Mouse (Mus musculus): Measurements from ENCODE around the gene Cnksr3. TPM values are rescaled to one million over a fixed set of nuclear protein-coding genes. Genes with fewer than 3 reads are reported as not detected.

The Cnksr3 gene
- polyA plus RNA-seq, 1 experiment from 2014 or later, result 6.8 TPM

DNA sequence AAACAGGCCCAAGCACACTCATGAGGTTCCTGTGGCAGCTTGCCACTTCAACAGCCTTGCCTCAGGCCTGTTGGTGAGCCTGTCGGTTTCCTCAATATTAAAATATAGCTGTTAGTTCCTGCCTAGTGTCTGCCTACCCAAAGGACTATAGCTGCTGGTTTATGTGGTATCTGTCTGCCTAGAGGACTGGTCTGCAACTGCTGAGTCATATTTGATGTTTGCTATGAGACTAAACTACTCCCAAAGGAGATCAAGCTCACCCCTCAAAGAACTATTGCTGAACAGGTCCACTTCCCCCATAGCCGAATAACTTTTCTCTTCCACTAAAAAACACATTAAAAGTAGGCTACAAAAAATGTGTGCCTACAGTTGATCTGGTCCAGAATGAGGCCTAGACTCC lies 137.8 kb downstream of the Cnksr3 start:
- H3K4me2 ChIP-seq (replicated peaks; ENCODE audit: low read depth), result no peak overlapping the region
- ATAC-seq, result no peak
- no peak for TF ChIP-seq CTCF (IDR thresholded peaks at IDR 0.05; ENCODE audit: low read depth)
- H3K27ac ChIP-seq (ENCODE audit: low read depth, low read length), result no peak overlapping the region
- no peaks in the 10 kb centered on the region for H3K9me3 ChIP-seq (ENCODE audit: control insufficient read depth)
- H3K27me3 ChIP-seq (replicated peaks; ENCODE audit: control insufficient read depth, insufficient read depth, low read length), result no peaks in the 10 kb centered on the region
- no peak overlapping the region for H3K9ac ChIP-seq (ENCODE audit: low read depth, low read length)
- no peak overlapping the region for H3K4me3 ChIP-seq (ENCODE audit: low read depth, low read length)
- WGBS, result 89% methylated on average over 2 of the region's 2 CpGs
- no peaks in the 10 kb centered on the region for H3K4me1 ChIP-seq (replicated peaks; ENCODE audit: control insufficient read depth, insufficient read depth, low read length)
- no peaks in the 10 kb centered on the region for H3K36me3 ChIP-seq (ENCODE audit: control insufficient read depth, insufficient read depth)

GRCm38 (mm10) chr10:7070924-7071323 lies 141.1 kb downstream of the Cnksr3 start:
- H3K36me3 ChIP-seq (ENCODE audit: control insufficient read depth, insufficient read depth), result no peaks in the 10 kb centered on the region
- no peaks in the 10 kb centered on the region for H3K4me1 ChIP-seq (replicated peaks; ENCODE audit: control insufficient read depth, insufficient read depth, low read length)
- WGBS, result 67% methylated on average over 5 of the region's 5 CpGs
- no peak for ATAC-seq
- TF ChIP-seq CTCF (IDR thresholded peaks at IDR 0.05; ENCODE audit: low read depth), result no peak
- no peaks in the 10 kb centered on the region for H3K27me3 ChIP-seq (replicated peaks; ENCODE audit: control insufficient read depth, insufficient read depth, low read length)
- H3K9me3 ChIP-seq (ENCODE audit: control insufficient read depth), result no peaks in the 10 kb centered on the region
- no peak overlapping the region for H3K4me2 ChIP-seq (replicated peaks; ENCODE audit: low read depth)
- no peak overlapping the region for H3K4me3 ChIP-seq (ENCODE audit: low read depth, low read length)
- no peak overlapping the region for H3K9ac ChIP-seq (ENCODE audit: low read depth, low read length)
- no peak overlapping the region for H3K27ac ChIP-seq (ENCODE audit: low read depth, low read length)

- Histone ChIP-seq H3K27me3 (replicated peaks; ENCODE audit: control insufficient read depth, insufficient read depth, low read length) (no peaks in the 10 kb centered on the region), H3K9ac (ENCODE audit: low read depth, low read length) (no peak overlapping the region), H3K36me3 (ENCODE audit: control insufficient read depth, insufficient read depth) (no peaks in the 10 kb centered on the region), H3K4me3 (ENCODE audit: low read depth, low read length) (no peak overlapping the region), H3K4me1 (replicated peaks; ENCODE audit: control insufficient read depth, insufficient read depth, low read length) (no peaks in the 10 kb centered on the region), H3K27ac (ENCODE audit: low read depth, low read length) (no peak overlapping the region), H3K4me2 (replicated peaks; ENCODE audit: low read depth) (no peak overlapping the region), H3K9me3 (ENCODE audit: control insufficient read depth) (no peaks in the 10 kb centered on the region)
- no peak for ATAC-seq
- no peak for TF ChIP-seq CTCF (IDR thresholded peaks at IDR 0.05; ENCODE audit: low read depth)
- WGBS, result 51% methylated on average over 8 of the region's 8 CpGs
These were observed 141.8 kb downstream of the Cnksr3 start for GRCm38 (mm10) chr10:7070100-7070835.

DNA sequence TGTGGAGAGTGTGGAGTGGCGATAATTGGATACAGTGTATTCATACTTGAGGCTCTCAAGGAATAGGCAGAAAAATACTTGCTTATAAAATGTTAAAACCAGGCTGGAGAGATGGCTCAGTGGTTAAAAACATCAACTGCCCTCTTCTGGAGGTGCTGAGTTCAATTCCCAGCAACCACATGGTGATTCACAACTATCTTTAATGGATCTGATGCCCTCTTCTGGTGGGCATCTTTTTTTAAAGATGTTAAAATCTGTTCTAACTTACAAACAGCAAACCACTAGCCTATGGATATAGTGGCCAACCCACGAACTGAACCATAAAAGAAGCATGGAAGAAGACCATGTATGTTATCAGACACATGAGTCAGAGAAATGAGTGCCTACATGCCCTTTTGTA lies 142.9 kb downstream of the Cnksr3 start:
- no peaks in the 10 kb centered on the region for H3K36me3 ChIP-seq (ENCODE audit: control insufficient read depth, insufficient read depth)
- H3K4me2 ChIP-seq (replicated peaks; ENCODE audit: low read depth), result no peak overlapping the region
- ATAC-seq, result no peak
- TF ChIP-seq CTCF (IDR thresholded peaks at IDR 0.05; ENCODE audit: low read depth), result peak; percentile 23
- H3K27ac ChIP-seq (ENCODE audit: low read depth, low read length), result no peak overlapping the region
- no peak overlapping the region for H3K4me3 ChIP-seq (ENCODE audit: low read depth, low read length)
- no peaks in the 10 kb centered on the region for H3K27me3 ChIP-seq (replicated peaks; ENCODE audit: control insufficient read depth, insufficient read depth, low read length)
- H3K9ac ChIP-seq (ENCODE audit: low read depth, low read length), result no peak overlapping the region
- no peaks in the 10 kb centered on the region for H3K4me1 ChIP-seq (replicated peaks; ENCODE audit: control insufficient read depth, insufficient read depth, low read length)
- no peaks in the 10 kb centered on the region for H3K9me3 ChIP-seq (ENCODE audit: control insufficient read depth)
- WGBS, result 83% methylated on average over 2 of the region's 2 CpGs

Other genes starting within 250 kb of the Cnksr3 start
- gene Ipcef1, start 159.8 kb downstream of the Cnksr3 start, polyA plus RNA-seq (2015; fragmentation: Nextera tagmentation; extraction: Ambion mirVana), result 0.12 and 0.16 TPM in 2 replicates

Measured in intestine, postnatal 0 days (tissue).